Mouse (Mus musculus) neutrophil, adult 59 days (primary cell): ENCODE results near the gene Proser3. TPM values are rescaled to one million over a fixed set of nuclear protein-coding genes. Genes with fewer than 3 reads are reported as not detected.

Source experiments
- total RNA-seq, 2 experiments: library from RNA; stranded (reverse); gene quantifications; 1 replicate in 1 of 2; 2 replicates in 1 of 2; pipeline ENCODE4 v1.2.4; 2023

Proser3 gene
- 1 to 10 TPM; 6.0 to 6.3 TPM for total RNA-seq

DNA sequence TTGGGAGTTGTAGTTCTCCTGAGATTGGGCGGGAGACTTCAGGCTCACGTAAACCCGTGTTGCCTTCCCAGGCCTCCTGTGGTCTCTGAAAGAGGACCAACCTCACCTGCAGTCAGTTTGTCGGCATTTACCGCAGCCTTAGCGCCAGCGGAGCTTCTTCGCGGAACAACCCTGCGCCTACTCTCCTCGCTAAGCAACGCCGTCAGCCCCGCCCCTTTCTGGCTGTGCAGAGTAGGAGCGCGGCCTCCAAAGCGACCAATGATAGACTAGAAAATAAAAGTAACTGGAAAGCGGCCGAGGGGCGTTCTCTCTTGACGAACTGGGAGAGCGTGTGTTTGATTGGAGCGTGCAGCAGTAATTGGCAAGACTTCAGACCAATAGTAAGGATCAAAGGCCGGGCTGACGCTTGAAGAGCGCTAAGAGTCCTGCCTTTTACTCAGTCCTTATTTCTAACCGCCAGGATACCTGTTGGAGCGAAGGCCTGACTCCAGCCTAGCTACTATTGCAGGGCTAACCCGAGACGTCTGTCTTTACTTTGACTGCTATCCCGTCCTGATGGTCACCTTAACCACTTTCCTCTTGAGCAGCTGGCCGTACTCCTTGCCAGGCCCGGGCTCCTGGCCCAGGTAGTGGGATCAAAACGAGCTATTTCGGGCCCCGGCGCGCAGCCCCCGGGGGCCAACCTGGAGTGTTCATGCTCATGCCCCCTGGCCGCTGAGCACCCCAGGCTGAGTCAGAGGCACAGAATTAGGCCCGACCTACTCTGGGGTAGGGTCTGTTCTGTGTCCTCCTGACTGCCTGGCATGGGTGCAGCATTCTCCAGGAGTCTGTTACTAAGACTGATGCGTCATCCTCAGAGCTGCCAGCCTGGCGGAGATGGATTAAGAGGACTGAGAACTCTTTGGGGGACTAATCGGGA lies at the start of gene Proser3, which contains the start of gene Hspb6:
Proser3 (minus strand) TSS at position 198 of the 919 bp plus-strand sequence.
Hspb6 (plus strand) TSS at position 77 of the 919 bp plus-strand sequence.

DNA sequence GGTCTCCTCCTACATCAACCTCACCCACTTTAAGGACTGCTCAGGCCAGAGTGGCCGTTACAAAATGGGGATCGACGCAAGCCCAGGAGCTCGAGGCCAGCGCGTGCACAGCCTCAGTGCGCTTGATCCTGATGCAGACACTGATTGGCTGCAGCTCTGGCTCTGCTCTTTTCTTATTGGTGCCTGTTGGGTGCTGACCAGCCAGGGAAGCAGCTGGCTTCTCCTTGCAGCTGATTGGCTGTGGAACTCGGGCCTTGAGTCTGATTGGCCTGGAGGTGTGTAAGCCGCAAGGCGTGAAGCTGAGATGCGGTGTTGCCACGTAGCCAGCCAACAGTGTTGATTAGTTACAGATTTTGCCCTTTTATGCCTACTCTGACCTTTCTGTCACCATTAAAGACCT lies 46.7 kb upstream of the Proser3 start, which contains the start of gene Zbtb32:
Zbtb32 (minus strand) TSS at position 124 of the 400 bp plus-strand sequence.

GRCm38 (mm10) chr7:30588676-30589434 lies 36.8 kb upstream of the Proser3 start, which contains the start of gene Kmt2b:
Gene Kmt2b (minus strand): TSS chr7:30588726.

GRCm38 (mm10) chr7:30564970-30565571 lies 13.0 kb upstream of the Proser3 start, which contains the start of gene Igflr1:
Gene Igflr1 (plus strand): TSS chr7:30565427.

DNA sequence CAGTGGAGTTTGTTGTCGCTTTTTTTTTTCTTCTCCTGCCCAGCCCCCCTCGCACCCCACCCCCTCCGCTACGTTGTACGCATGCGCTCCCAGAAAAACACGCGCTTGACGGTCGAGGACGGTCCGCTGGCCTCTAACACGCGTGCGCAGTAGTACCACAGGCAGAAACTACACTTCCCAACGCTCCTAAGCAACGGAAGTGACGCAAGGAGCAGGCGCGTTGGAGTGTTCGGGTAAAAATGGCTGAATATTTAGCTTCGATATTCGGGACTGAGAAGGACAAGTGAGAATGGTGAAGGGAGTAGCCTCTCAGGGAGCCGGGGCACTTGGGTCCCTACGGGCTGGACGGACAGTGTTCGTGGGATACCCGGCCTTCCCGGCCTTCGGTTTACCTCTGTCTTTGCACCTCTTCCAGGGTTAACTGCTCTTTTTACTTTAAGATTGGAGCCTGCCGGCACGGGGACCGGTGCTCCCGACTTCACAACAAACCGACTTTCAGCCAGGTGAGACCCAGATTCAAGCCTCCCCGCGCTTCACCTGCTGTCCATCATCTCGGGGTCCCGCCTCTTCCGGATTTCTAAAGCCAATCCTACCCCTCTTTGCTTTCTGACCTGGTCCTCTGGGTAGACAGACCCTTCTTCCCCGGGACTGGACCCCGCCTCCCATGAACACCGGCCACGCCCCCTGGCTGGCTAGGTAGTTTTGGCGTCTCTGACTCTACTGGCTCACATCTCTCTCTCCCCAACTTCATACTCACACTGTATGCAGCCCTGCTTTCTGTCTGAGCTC lies 11.2 kb upstream of the Proser3 start, which contains the start of the genes U2af1l4, Gm49396 and Psenen:
U2af1l4 (plus strand) TSS at position 185 of the 789 bp plus-strand sequence.
Gm49396 (plus strand) TSS at position 228 of the 789 bp plus-strand sequence.
Psenen (minus strand) TSS at position 511 of the 789 bp plus-strand sequence.

GRCm38 (mm10) chr7:30559443-30559954 lies 7.4 kb upstream of the Proser3 start, which contains the start of gene Lin37:
Gene Lin37 (minus strand): TSS chr7:30559838.

DNA sequence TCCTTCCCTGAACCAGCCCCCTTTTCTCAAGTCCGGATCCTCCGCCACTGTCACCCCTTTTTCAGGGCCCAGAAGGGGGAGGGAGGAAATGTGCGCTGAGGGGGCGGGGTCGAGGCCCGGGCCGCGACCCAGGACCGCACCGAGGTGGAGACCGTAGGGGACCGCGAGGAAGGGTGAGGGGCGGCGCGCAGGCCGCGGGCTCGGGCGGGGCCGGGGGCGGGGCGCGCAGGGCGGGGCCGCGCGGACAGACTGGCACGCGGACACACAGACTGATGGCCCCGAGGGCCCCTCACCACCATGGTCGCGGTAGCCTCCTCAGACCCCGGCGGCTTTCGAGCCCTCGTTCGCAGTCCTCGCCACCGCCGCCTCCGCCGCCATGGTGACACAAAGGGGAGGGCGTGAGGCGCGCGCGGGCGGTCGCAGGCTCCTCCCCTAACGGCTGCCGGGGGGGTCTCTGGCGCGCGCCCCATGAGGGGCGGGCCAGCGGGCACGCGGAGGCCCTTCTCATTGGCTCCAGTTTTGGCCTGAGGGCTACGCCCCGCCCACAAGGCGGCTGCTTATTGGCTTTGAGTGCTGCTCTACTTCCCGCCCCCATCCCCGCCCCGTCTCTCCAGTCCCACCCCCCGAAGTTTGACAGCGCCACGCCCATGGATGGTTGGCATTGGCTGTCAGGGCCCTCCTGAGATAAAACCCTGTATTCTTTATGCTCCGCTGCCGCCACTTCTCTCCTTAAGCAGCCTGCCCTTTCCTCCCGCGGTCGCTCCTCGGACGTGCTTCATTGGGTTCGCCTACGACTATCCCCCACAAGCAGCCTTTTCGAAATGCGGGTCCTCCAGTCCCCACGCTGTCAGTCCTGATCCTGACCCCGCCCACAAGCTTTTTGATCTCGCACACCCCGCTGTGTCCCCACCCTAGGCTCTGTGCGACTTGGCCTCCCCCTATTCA lies 17.2 kb downstream of the Proser3 start, which contains the start of gene Arhgap33:
Arhgap33 (minus strand) TSS at position 428 of the 945 bp plus-strand sequence.

DNA sequence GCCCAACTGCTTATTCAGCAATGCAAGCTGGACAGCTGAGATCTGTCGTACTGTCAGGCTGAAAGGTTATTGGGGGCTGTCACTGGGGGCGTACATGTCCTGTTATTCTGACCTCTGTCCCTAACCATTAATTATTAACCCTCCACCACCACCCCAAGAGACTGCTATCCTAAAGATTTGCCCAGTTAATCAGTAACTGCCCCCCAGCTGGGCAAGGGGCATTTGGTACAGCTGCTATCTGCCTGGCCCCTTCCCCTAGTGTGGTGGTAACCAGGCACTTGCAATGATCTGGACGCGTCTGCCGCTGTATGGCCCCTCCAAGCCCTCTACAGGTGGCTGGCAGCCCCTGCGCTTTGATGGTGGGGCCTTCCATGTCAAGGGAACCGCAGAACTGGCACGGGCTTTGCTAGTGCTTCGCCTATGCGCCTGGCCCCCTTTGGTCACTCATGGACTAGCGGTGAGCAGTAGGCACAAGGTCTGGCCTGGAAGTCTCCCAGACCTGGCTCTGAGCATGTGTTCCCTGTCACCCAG lies 58.6 kb downstream of the Proser3 start, which contains the start of gene Prodh2:
Prodh2 (plus strand) TSS at position 222 of the 531 bp plus-strand sequence.

Other genes starting within 250 kb of the Proser3 start
- 10 to 100 TPM; 14.6 to 14.7 TPM for gene Alkbh6, start 243.6 kb downstream of the Proser3 start, total RNA-seq
- gene Syne4, start 237.5 kb downstream of the Proser3 start, total RNA-seq = under 1 TPM in 1 of 2 experiments, not detected in 1; 0.76 TPM
- gene E130208F15Rik, start 230.6 kb downstream of the Proser3 start, total RNA-seq = not detected
- 1 to 10 TPM; 3.2 to 3.4 TPM for gene Sdhaf1, start 228.4 kb downstream of the Proser3 start, total RNA-seq
- gene Lrfn3, start 189.5 kb downstream of the Proser3 start, total RNA-seq = not detected
- 1,000 to 10,000 TPM; 2,122 to 2,210 TPM for gene Tyrobp, start 138.5 kb downstream of the Proser3 start, total RNA-seq
- gene Hcst, start 132.4 kb downstream of the Proser3 start, total RNA-seq = 100 to 1,000 TPM; 116 to 123 TPM
- 10 to 100 TPM; 65.6 to 78.9 TPM for gene Nfkbid, start 130.6 kb downstream of the Proser3 start, total RNA-seq
- under 1 TPM in 1 of 2 experiments, not detected in 1; 0.27 TPM for gene Aplp1, start 106.8 kb downstream of the Proser3 start, total RNA-seq
- not detected for gene Kirrel2, start 94.6 kb downstream of the Proser3 start, total RNA-seq
- not detected for gene Nphs1, start 94.0 kb downstream of the Proser3 start, total RNA-seq
- gene Prodh2, start 58.7 kb downstream of the Proser3 start, total RNA-seq = not detected
- gene Arhgap33, start 17.2 kb downstream of the Proser3 start, total RNA-seq = 10 to 100 TPM; 14.2 to 14.6 TPM
- gene Hspb6, start 121 bp downstream of the Proser3 start, total RNA-seq = 1 to 10 TPM; 5.1 to 7.4 TPM
- gene Lin37, start 7.5 kb upstream of the Proser3 start, total RNA-seq = 10 to 100 TPM; 30.4 to 32.0 TPM
- 10 to 100 TPM; 40.8 to 45.4 TPM for gene U2af1l4, start 11.0 kb upstream of the Proser3 start, total RNA-seq
- gene Gm49396, start 11.0 kb upstream of the Proser3 start, total RNA-seq = 1 to 10 TPM; 3.2 to 6.2 TPM
- gene Psenen, start 11.3 kb upstream of the Proser3 start, total RNA-seq = 100 to 1,000 TPM; 120 to 121 TPM
- 1 to 10 TPM; 3.7 to 5.5 TPM for gene Igflr1, start 13.1 kb upstream of the Proser3 start, total RNA-seq
- gene Kmt2b, start 36.4 kb upstream of the Proser3 start, total RNA-seq = 10 to 100 TPM; 51.3 to 54.4 TPM
- gene Zbtb32, start 46.6 kb upstream of the Proser3 start, total RNA-seq = under 1 TPM; 0.20 to 0.22 TPM
- not detected for gene Upk1a, start 60.5 kb upstream of the Proser3 start, total RNA-seq
- 100 to 1,000 TPM; 236 to 250 TPM for gene Cox6b1, start 73.9 kb upstream of the Proser3 start, total RNA-seq
- not detected for gene Etv2, start 83.6 kb upstream of the Proser3 start, total RNA-seq
- 10 to 100 TPM; 77.8 to 88.7 TPM for gene Rbm42, start 98.0 kb upstream of the Proser3 start, total RNA-seq
- gene Haus5, start 112.7 kb upstream of the Proser3 start, total RNA-seq = 10 to 100 TPM; 22.3 to 22.8 TPM
- gene Pmis2, start 119.3 kb upstream of the Proser3 start, total RNA-seq = not detected
- not detected for gene 2200002J24Rik, start 146.6 kb upstream of the Proser3 start, total RNA-seq
- gene Atp4a, start 159.9 kb upstream of the Proser3 start, total RNA-seq = under 1 TPM; 0.37 to 0.58 TPM
- 10 to 100 TPM; 26.6 to 35.5 TPM for gene Tmem147, start 177.2 kb upstream of the Proser3 start, total RNA-seq
- gene Gapdhs, start 191.4 kb upstream of the Proser3 start, total RNA-seq = not detected
- 1 to 10 TPM; 1.9 to 3.2 TPM for gene Sbsn, start 199.2 kb upstream of the Proser3 start, total RNA-seq
- 1 to 10 TPM; 1.4 to 3.3 TPM for gene Dmkn, start 211.5 kb upstream of the Proser3 start, total RNA-seq
- not detected for gene Krtdap, start 235.6 kb upstream of the Proser3 start, total RNA-seq